Mouse (Mus musculus) bone marrow macrophage, adult 2 months (primary cell): ENCODE results near the gene Hdac11. TPM values are rescaled to one million over a fixed set of nuclear protein-coding genes. Genes with fewer than 3 reads are reported as not detected.

Experiments used
- H3K27ac ChIP-seq: 2 replicates; pipeline ENCODE4 v1.5.1; 2012; ENCODE audit warnings: low read depth, low read length; ENCODE audit not compliant: insufficient read depth
- H3K4me1 ChIP-seq: 2 replicates; pipeline ENCODE4 v1.6.1; 2012; ENCODE audit warnings: low read length; ENCODE audit not compliant: control insufficient read depth, insufficient read depth
- H3K4me3 ChIP-seq: 2 replicates; pipeline ENCODE4 v1.5.1; 2012; ENCODE audit warnings: mild to moderate bottlenecking, low read length, moderate library complexity; ENCODE audit not compliant: insufficient read depth
- CTCF ChIP-seq: IDR thresholded peaks from 2 replicates; pipeline ENCODE4 v1.5.1; 2012; ENCODE audit warnings: low read depth, mild to moderate bottlenecking, low read length, moderate library complexity
- POLR2A ChIP-seq: IDR thresholded peaks from 2 replicates; pipeline ENCODE4 v1.6.1; 2012; ENCODE audit warnings: mild to moderate bottlenecking, low read depth, low read length, borderline replicate concordance
- polyA plus RNA-seq: library from polyadenylated mRNA; stranded (reverse); fragments of >200 nt; gene quantifications from 2 replicates; pipeline ENCODE4 v1.2.4, GENCODE M21; 2012; ENCODE audit not compliant: missing spikeins, insufficient read depth, insufficient read length

Hdac11 gene
- polyA plus RNA-seq, 1 experiment: 2.8 TPM

DNA sequence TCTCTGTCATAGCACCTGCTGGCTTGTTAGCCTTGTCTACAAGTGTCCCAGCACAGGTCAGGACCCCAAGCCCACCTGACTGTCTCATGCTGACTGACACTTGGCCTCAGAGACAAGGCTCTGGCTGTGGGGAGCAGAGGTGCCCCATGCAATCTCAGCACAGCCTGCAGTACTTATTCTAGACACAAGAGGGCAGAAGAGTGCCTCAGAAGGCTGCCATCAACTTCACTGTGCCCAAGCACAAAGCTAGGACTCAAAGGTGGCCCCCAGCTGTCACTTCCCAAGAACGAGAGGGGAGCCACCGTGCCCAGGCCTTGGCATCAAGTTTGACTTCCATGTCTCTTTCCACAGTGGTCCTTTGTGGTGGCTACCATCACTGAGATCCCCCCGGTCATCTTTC is 8.7 kb downstream of the Hdac11 start:
- TF ChIP-seq CTCF (peak; percentile 63; the same call in 1 of the 2 replicates), POLR2A (no peak)
- Histone ChIP-seq H3K27ac (no peak overlapping the region), H3K4me1 (no peaks in the 10 kb centered on the region), H3K4me3 (no peak overlapping the region)

DNA sequence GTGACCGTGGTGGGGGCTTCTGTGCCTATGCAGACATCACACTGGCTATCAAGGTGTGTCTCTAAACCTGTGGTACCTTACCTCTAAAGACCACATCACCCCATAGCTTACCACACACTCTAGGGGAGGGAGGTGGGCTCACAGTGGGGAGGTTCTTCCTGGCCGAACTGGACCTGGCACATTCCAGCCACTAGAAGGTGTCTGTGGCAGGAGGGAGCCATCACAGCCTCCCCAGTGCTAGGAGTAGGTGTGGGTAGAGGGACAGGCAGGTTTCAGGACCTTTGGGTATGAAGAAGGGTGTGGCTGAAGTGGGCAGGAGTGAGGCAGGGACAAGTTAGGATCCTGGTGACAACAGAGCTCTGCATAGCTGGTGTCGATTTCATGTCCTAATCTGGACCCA is 11.4 kb downstream of the Hdac11 start:
- H3K4me1 ChIP-seq: no peaks in the 10 kb centered on the region
- H3K4me3 ChIP-seq: no peak overlapping the region
- no peak overlapping the region for H3K27ac ChIP-seq
- no peak for TF ChIP-seq POLR2A

DNA sequence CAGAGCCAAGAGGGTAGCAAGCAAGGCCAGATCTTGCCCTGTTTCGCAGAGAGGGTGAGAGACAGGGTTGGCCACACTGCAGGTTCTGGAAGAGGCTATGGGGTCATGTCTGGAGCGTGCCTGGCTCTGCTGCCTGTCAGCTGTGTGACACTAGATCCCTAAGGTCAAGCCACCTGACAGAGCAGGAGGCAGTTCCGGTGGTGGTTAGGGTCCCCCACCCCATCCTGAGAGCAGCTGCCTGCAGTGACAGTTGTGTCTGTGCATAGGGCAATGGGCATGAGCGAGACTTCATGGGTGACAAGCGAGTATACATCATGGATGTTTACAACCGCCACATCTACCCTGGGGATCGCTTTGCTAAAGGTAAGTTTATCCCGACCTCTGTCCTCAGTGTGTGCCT is 12.7 kb downstream of the Hdac11 start:
- H3K27ac ChIP-seq: no peak overlapping the region
- no peaks in the 10 kb centered on the region for H3K4me1 ChIP-seq
- TF ChIP-seq POLR2A (no peak), CTCF (no peak)
- no peak overlapping the region for H3K4me3 ChIP-seq

DNA sequence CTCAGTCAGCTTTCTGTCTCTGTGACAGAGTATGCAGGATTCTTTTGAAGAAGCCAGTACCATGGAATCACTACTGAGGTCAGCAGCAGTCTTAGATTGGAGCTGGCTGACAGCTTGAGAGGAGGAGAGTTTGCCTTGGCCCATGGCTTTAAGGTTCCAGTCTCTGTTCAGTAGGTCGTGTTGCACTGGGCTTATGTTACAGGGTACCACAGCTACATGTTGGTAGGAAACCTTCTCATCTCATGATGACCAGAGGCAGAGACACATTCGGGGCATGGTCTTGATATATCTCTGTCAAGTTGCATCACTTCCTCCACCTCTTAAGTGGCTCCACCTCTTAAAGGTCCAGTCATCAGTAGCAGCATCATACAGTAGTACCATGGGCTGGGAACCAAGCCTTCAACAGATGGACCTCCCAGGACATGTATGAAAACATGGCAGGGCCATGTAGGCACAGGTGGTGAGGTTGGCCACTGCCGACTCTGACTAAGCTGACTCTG is 15.0 kb downstream of the Hdac11 start:
- H3K27ac ChIP-seq: no peak overlapping the region

DNA sequence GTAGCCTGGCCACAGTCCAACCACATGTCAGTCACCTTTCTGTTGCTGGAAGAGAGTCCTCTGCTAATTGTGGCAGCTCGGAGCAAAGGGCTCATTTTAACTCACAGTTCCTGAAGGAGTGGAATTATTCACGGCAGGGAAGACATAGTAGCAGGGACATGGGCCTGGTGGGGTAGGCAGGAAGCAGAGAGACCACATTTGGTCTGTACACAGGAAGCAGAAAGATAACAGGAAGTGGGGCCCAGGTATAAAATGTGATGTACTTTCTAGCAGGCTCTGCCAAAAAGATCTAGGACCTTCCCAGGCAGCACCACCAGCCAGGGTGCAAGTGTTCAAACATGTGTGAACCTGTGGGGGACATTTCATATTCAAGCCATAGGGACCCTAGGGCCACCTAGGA is 15.9 kb downstream of the Hdac11 start:
- Histone ChIP-seq H3K4me3 (no peak overlapping the region), H3K4me1 (no peaks in the 10 kb centered on the region)
- TF ChIP-seq POLR2A: no peak
- no peak for TF ChIP-seq CTCF

More for the DNA sequence above, 15.0 kb downstream of the Hdac11 start:
- Histone ChIP-seq H3K4me1 (no peaks in the 10 kb centered on the region), H3K4me3 (no peak overlapping the region)
- TF ChIP-seq POLR2A: no peak
- TF ChIP-seq CTCF: no peak

DNA sequence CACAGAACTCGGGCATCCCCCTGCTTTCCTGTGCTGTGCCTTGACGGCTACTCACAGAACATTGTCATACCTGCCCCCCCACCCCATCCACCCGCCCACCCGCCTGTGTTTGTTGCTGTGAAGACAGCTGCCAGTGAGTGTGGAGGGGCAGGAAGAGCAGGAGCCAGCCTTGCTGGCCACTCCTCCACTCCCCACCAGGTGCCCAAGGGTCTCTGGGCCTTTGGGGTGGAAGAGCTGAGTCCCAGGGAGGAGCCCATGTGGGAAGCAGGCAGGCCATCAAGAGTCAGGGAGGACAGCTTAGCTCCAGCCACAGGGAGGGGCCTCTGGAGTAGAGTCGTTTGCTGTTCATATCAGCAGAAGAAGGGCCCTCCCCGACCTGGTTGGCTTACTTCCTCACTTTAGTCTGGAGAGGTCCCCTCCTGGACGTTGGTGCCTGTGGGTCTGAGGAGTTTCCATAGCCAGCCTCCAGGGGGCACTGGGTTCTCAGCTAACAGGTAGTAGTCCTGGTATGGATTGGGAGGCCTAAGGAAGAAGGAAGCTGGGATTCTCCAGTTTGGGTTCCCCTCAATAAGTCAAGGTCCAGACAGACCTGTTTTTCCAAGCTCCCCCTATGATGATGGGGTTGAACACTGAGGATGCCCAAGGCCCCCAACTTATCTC is 16.9 kb downstream of the Hdac11 start:
- TF ChIP-seq CTCF (no peak), POLR2A (no peak)
- Histone ChIP-seq H3K4me3 (no peak overlapping the region), H3K4me1 (no peaks in the 10 kb centered on the region), H3K27ac (no peak overlapping the region)

More for the DNA sequence above, 15.9 kb downstream of the Hdac11 start:
- no peak overlapping the region for H3K27ac ChIP-seq

DNA sequence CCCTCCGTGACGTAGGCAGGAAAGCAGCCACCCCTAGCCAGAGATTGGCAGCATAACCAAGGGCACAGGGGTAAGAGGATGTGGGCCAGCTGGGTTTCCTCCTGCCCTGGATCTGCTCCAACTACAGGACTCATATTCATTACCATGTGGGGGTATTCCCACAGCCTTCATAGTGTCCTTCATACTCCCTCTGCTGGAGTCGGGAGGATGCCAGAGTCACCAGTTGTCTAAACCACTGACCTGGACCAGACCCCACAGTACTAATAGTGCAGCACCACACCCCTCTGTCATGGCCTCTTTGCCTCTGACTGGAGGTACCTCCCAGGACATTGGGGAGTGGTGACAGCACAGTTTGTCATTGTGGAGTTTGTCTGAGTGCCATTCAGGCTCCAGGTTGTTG is 17.7 kb downstream of the Hdac11 start:
- no peaks in the 10 kb centered on the region for H3K4me1 ChIP-seq
- TF ChIP-seq POLR2A: no peak
- TF ChIP-seq CTCF: no peak
- no peak overlapping the region for H3K4me3 ChIP-seq
- H3K27ac ChIP-seq: no peak overlapping the region

DNA sequence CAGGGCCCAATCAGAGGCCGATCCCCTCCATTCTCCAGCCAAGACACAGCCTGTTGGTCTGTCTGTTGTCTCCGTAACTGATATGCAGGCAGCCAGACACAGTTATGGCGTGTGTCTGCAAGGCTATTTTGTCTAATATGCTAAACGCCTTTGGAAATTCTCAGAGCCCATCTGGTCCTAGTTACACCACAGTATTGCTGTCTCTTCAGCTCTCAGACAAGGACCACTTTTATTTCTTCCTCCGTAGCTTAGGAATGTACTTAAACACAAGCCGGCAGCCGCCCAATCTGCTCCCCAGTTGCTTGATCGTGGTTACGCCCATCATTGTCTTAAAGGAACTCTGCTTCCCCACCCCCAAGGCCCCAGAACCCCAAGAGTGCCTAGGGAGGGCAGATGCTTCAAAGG is 24.3 kb downstream of the Hdac11 start:
- no peak for TF ChIP-seq POLR2A
- no peak for TF ChIP-seq CTCF
- Histone ChIP-seq H3K27ac (no peak overlapping the region), H3K4me3 (no peak overlapping the region), H3K4me1 (no peaks in the 10 kb centered on the region)

DNA sequence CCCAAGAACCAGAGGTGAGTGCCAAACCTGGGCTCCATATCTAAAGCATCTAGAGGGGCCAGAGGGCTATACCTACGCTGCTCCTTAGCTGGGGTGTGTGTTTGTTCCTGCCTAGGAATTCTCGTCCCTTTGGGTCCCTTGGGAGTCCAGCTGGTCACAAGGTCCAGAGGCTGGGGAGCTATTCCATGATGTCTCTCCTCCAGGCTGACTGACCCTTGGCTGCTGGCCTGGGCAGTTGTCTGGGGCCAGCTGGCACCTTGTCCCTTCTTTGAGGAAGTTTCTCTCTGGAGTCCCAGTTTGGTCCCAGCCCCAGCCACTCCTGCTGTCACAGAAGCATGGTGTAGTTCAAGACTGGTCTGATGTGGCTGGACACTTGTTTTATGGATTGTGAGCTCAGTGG is 24.9 kb downstream of the Hdac11 start:
- Histone ChIP-seq H3K4me1 (no peaks in the 10 kb centered on the region), H3K27ac (no peak overlapping the region), H3K4me3 (no peak overlapping the region)
- TF ChIP-seq CTCF (no peak), POLR2A (no peak)

DNA sequence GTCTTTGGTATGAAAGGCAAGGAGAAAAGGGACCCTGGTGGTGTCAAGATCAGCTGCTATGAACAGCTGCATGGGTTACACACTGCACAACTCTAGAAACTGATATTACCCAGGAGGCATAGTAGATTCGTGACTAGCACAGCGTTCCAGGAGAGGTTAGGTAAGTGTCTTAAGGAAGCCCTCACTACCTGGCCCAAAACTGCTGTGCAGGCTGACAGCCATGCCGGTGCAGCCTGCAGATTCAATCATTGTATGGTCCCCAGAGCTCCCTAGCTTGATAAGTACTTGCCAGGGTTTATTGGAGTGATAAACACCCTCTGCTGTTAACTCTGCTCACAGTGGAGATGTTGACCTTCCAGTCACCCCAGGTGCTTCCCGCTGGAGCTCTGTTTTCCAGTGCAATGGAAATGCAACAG is 25.6 kb downstream of the Hdac11 start:
- no peak for TF ChIP-seq CTCF
- no peak for TF ChIP-seq POLR2A

DNA sequence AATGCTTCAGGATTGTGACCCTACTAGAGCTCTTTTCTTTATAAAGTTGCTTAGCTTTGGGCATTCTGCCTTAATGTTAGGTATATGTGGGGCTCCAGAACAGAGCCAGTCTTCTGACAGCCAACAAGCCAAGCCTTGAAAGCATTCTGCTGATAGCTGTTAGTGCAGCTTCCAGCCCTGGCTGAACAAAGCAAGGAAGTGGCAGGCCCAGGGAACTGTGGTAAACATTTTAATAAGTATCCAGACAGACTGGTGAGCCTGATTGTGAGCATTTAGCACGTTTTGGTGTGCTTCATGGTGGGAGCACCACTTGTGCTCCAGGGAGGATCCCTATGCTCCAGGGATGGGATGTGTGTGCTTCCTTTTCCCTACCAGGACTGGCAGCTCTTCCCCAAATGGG is 26.6 kb downstream of the Hdac11 start:
- H3K27ac ChIP-seq: no peak overlapping the region

More for the DNA sequence above, 25.6 kb downstream of the Hdac11 start:
- no peak overlapping the region for H3K4me3 ChIP-seq
- H3K27ac ChIP-seq: no peak overlapping the region
- H3K4me1 ChIP-seq: no peaks in the 10 kb centered on the region

More for the DNA sequence above, 26.6 kb downstream of the Hdac11 start:
- Histone ChIP-seq H3K4me3 (no peak overlapping the region), H3K4me1 (no peaks in the 10 kb centered on the region)
- no peak for TF ChIP-seq POLR2A
- no peak for TF ChIP-seq CTCF
